Mouse (Mus musculus) liver, embryonic 14.5 days (tissue): ENCODE data around the gene Lcn6.

Experiments used
- CTCF ChIP-seq: IDR thresholded peaks from 2 replicates; pipeline ENCODE4 v1.5.1; 2016; ENCODE audit warnings: antibody characterized with exemption, low read depth, control low read depth
- EP300 ChIP-seq: IDR thresholded peaks from 2 replicates; pipeline ENCODE4 v1.6.1; 2016; ENCODE audit warnings: antibody characterized with exemption, low read depth

- TF ChIP-seq CTCF (no peak), EP300 (no peak)
Observed at GRCm38 (mm10) chr2:25657652-25658051, 18.9 kb upstream of the Lcn6 start, which contains the start of gene Lcn5.
